In genomic region chr9:108347540-108348289, GRCm38 (mm10) we compare ENCODE assay signal across 8 mouse cellular contexts. TPM values are rescaled to one million over a fixed set of nuclear protein-coding genes. Genes with fewer than 3 reads are reported as not detected.
A peak's percentile ranks its signal among the peaks of the same experiment; 100 is the strongest.
DNase-seq lines count a peak whose midpoint lies in the region; ATAC-seq and TF ChIP-seq lines count a peak whose summit lies in the region.

Gene Usp4 (plus strand): TSS chr9:108347853.

- H3K27ac ChIP-seq in ES-E14 (ENCODE audit: insufficient read depth, low read depth, low read length, poor library complexity, severe bottlenecking) = peak within 1 kb of the TSS; percentile 28; the same call in 1 of the 2 replicates
- H3K27ac ChIP-seq in forebrain, embryonic 15.5 days (replicated peaks) = peak within 1 kb of the TSS; percentile 96
- H3K27ac ChIP-seq in liver, postnatal 0 days (ENCODE audit: low read depth) = peak within 1 kb of the TSS; percentile 98
- H3K27ac ChIP-seq in neural tube, embryonic 13.5 days (replicated peaks) = peak within 1 kb of the TSS; percentile 98

- H3K9ac ChIP-seq in ES-E14 (ENCODE audit: insufficient read depth, low read depth, low read length, poor library complexity, severe bottlenecking) = peak within 1 kb of the TSS; percentile 84
- H3K9ac ChIP-seq in forebrain, embryonic 15.5 days (replicated peaks) = peak within 1 kb of the TSS; percentile 92
- peak within 1 kb of the TSS; percentile 82 for H3K9ac ChIP-seq in liver, postnatal 0 days (replicated peaks)
- peak within 1 kb of the TSS; percentile 93 for H3K9ac ChIP-seq in neural tube, embryonic 13.5 days

- no peaks in the 10 kb centered on the region for H3K27me3 ChIP-seq in forebrain, embryonic 15.5 days
- H3K27me3 ChIP-seq in liver, postnatal 0 days (ENCODE audit: insufficient read depth, low read length) = no peaks in the 10 kb centered on the region
- no peaks in the 10 kb centered on the region for H3K27me3 ChIP-seq in neural tube, embryonic 13.5 days

- peak within 1 kb of the TSS; percentile 74 to 83 for H3K4me3 ChIP-seq in ES-E14 (ENCODE audit: insufficient read depth in 1 of 2, low read depth in 1 of 2, low read length in 2 of 2, poor library complexity in 1 of 2, severe bottlenecking in 1 of 2)
- peak within 1 kb of the TSS; percentile 75 for H3K4me3 ChIP-seq in forebrain, embryonic 15.5 days
- H3K4me3 ChIP-seq in liver, postnatal 0 days (ENCODE audit: low read depth, low read length) = peak within 1 kb of the TSS; percentile 81
- H3K4me3 ChIP-seq in neural tube, embryonic 13.5 days = peak within 1 kb of the TSS; percentile 89

- peak; percentile 16; the same call in 1 of the 2 replicates for TF ChIP-seq CTCF in liver, postnatal 0 days (IDR thresholded peaks at IDR 0.05; ENCODE audit: low read depth)

- H3K36me3 ChIP-seq in ES-E14 (ENCODE audit: control insufficient read depth, insufficient read depth, low read length, poor library complexity, severe bottlenecking) = peaks cover 11% of the 10 kb centered on the region
- peaks cover 30% of the 10 kb centered on the region for H3K36me3 ChIP-seq in forebrain, embryonic 15.5 days
- peaks cover 21% of the 10 kb centered on the region for H3K36me3 ChIP-seq in liver, postnatal 0 days (replicated peaks; ENCODE audit: insufficient read depth, low read length)
- peaks cover 31% of the 10 kb centered on the region for H3K36me3 ChIP-seq in neural tube, embryonic 13.5 days

- TF ChIP-seq EP300 in liver, postnatal 0 days (IDR thresholded peaks at IDR 0.05; ENCODE audit: low read depth) = no peak

- peaks cover 5% of the 10 kb centered on the region in 2 experiments for H3K4me1 ChIP-seq in ES-E14 (ENCODE audit: control insufficient read depth in 2 of 2, insufficient read depth in 2 of 2, low read length in 2 of 2, poor library complexity in 1 of 2)
- peaks cover 21% of the 10 kb centered on the region for H3K4me1 ChIP-seq in forebrain, embryonic 15.5 days
- peaks cover 41% of the 10 kb centered on the region for H3K4me1 ChIP-seq in liver, postnatal 0 days (ENCODE audit: insufficient read depth)
- H3K4me1 ChIP-seq in neural tube, embryonic 13.5 days (replicated peaks) = peaks cover 24% of the 10 kb centered on the region

- H3K9me3 ChIP-seq in ES-E14 (ENCODE audit: control insufficient read depth, insufficient read depth, low read depth, low read length) = no peaks in the 10 kb centered on the region
- no peaks in the 10 kb centered on the region for H3K9me3 ChIP-seq in forebrain, embryonic 15.5 days
- no peaks in the 10 kb centered on the region for H3K9me3 ChIP-seq in liver, postnatal 0 days (ENCODE audit: low read length)
- no peaks in the 10 kb centered on the region for H3K9me3 ChIP-seq in neural tube, embryonic 13.5 days

- DNase-seq in ES-E14 (ENCODE audit: low read depth, low spot score) = no peak
- DNase-seq in cerebellum, adult 11-12 months = peak; percentile 88
- peak; percentile 93 for DNase-seq in heart, postnatal 14 days
- peak; percentile 89 for DNase-seq in layer of hippocampus, adult 11-12 months (ENCODE audit: low spot score)
- DNase-seq in liver, postnatal 0 days = peak; percentile 94
- DNase-seq in telencephalon, adult 2 months (ENCODE audit: low read depth, low spot score) = peak; percentile 75

- peak within 1 kb of the TSS; percentile 55 for H3K4me2 ChIP-seq in forebrain, embryonic 15.5 days (replicated peaks)
- peak within 1 kb of the TSS; percentile 84 for H3K4me2 ChIP-seq in liver, postnatal 0 days (ENCODE audit: low read depth, low read length)
- H3K4me2 ChIP-seq in neural tube, embryonic 13.5 days = peak within 1 kb of the TSS; percentile 89

- under 1% methylated on average over 72 of the region's 75 CpGs for WGBS in forebrain, embryonic 15.5 days
- WGBS in liver, postnatal 0 days (ENCODE audit: insufficient replicate concordance) = under 1% methylated on average over 72 of the region's 75 CpGs
- under 1% methylated on average over 67 of the region's 75 CpGs for WGBS in neural tube, embryonic 13.5 days

- ATAC-seq in forebrain, embryonic 15.5 days (replicated peaks) = peak; percentile 96
- peak; percentile 92 for ATAC-seq in liver, postnatal 0 days
- peak; percentile 96 for ATAC-seq in neural tube, embryonic 13.5 days (ENCODE audit: low read depth)

- intact Hi-C loops in heart, postnatal 14 days (cut with DNase I) = loop anchor here (2.0 kb wide), 1 partner anchor 39 kb away; no protein-coding TSS in a partner anchor

- in situ Hi-C loops in ES-E14 (cut with MboI; ENCODE audit: low sequenced_read_pairs in 2 of 2, unreplicated experiment in 2 of 2) = no loop called here

TF ChIP-seq in ES-E14, 5 proteins besides CTCF, POLR2A, EP300 and RAD21:
- no peak for TF ChIP-seq MAFK (IDR thresholded peaks at IDR 0.05; ENCODE audit: insufficient read depth, low read depth, low read length)
- TF ChIP-seq HCFC1 (IDR thresholded peaks at IDR 0.05; ENCODE audit: borderline replicate concordance, insufficient read depth, low read length) = peak; percentile 53; the same call in 1 of the 2 replicates

RNA-seq across cellular contexts. Expression of gene Usp4, which starts in this region (rescaled TPM):
- total RNA-seq in ES-E14 (2012; rRNA removed) = 64.2 and 69.1 TPM in 2 replicates
- 138 and 140 TPM in 2 replicates for polyA plus RNA-seq in forebrain, embryonic 15.5 days (2015; fragmentation: Nextera tagmentation; extraction: Ambion mirVana)
- 10 to 100 TPM; 76.5 to 83.6 TPM for total RNA-seq in heart, postnatal 14 days (2021)
- polyA plus RNA-seq in liver, postnatal 0 days (2015; fragmentation: Nextera tagmentation; extraction: Ambion mirVana) = 35.9 and 38.2 TPM in 2 replicates
- 121 and 129 TPM in 2 replicates for polyA plus RNA-seq in neural tube, embryonic 13.5 days (2015; fragmentation: Nextera tagmentation; extraction: Ambion mirVana)

Comparison
In these comparisons a context has a peak if more than half of its experiments do, and no peak if none do; other contexts are left out.
1. H3K27ac ChIP-seq: peak in every context shown above with its lines; median percentile 98 in liver, postnatal 0 days; 98 in neural tube, embryonic 13.5 days; 96 in forebrain, embryonic 15.5 days; 28 in ES-E14.